ENCODE assay signal across 12 mouse cellular contexts in the genomic region with DNA sequence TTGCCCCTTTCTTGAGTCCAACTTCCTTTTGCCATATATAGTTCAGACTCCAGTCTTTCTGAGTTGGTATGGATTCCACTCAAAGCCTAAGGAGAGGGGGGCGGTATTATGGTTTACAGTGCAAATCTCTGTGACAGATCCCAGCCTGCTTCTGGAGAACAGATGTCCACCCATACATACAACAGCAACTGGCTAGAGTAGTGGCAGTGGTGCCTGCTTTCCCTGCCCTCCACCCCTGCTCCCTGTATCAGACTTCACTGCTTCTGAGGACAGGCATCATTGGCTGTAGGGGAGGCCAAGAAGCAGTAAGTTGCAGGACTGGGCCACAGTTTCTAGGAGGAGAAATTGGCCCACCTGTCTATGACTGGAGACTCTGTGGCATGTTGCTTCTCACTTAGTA.
DNase-seq lines count a peak whose midpoint lies in the region; ATAC-seq and TF ChIP-seq lines count a peak whose summit lies in the region.
"Had no signal": no experiment of that assay in that cellular context is flagged by ENCODE, and none has a peak within 500 bp of the region (broad histone marks: within the 10 kb centered on the region; RNA-seq: fewer than 3 reads in every experiment).

No protein-coding gene starts in this region.

- no peak for TF ChIP-seq CTCF in heart, postnatal 0 days (IDR thresholded peaks at IDR 0.05; ENCODE audit: low read depth)
- no peak for TF ChIP-seq CTCF in midbrain, postnatal 0 days (IDR thresholded peaks at IDR 0.05)

- H3K9me3 ChIP-seq in heart, postnatal 0 days (replicated peaks; ENCODE audit: control insufficient read depth, low read length): no peaks in the 10 kb centered on the region
- H3K9me3 ChIP-seq in midbrain, embryonic 10.5 days (replicated peaks): no peaks in the 10 kb centered on the region
- no peaks in the 10 kb centered on the region for H3K9me3 ChIP-seq in midbrain, postnatal 0 days (ENCODE audit: low read length)
- no peaks in the 10 kb centered on the region for H3K9me3 ChIP-seq in limb, embryonic 13.5 days
- H3K9me3 ChIP-seq: hindbrain, embryonic 13.5 days had no signal

- TF ChIP-seq EP300 in heart, postnatal 0 days (IDR thresholded peaks at IDR 0.05; ENCODE audit: low read depth): no peak

- no peaks in the 10 kb centered on the region for H3K36me3 ChIP-seq in heart, postnatal 0 days (replicated peaks; ENCODE audit: control insufficient read depth, insufficient read depth, low read length)
- H3K36me3 ChIP-seq in midbrain, embryonic 10.5 days: no peaks in the 10 kb centered on the region
- H3K36me3 ChIP-seq in midbrain, postnatal 0 days (ENCODE audit: insufficient read depth, low read length): no peaks in the 10 kb centered on the region
- no peaks in the 10 kb centered on the region for H3K36me3 ChIP-seq in limb, embryonic 13.5 days
- H3K36me3 ChIP-seq: hindbrain, embryonic 13.5 days had no signal

- no peaks in the 10 kb centered on the region for H3K27me3 ChIP-seq in heart, postnatal 0 days (ENCODE audit: control insufficient read depth, insufficient read depth, low read length)
- H3K27me3 ChIP-seq in midbrain, embryonic 10.5 days (ENCODE audit: low read depth, poor library complexity, severe bottlenecking): no peaks in the 10 kb centered on the region
- no peaks in the 10 kb centered on the region for H3K27me3 ChIP-seq in midbrain, postnatal 0 days (ENCODE audit: insufficient read depth, low read length)
- no peaks in the 10 kb centered on the region for H3K27me3 ChIP-seq in limb, embryonic 13.5 days
- H3K27me3 ChIP-seq: hindbrain, embryonic 13.5 days had no signal

- no peak for DNase-seq in heart, postnatal 0 days (ENCODE audit: low spot score)
- DNase-seq in heart, postnatal 4 days: no peak
- DNase-seq in midbrain, embryonic 10.5 days (ENCODE audit: low spot score): no peak
- DNase-seq in midbrain, postnatal 0 days (ENCODE audit: low spot score): no peak
- DNase-seq in left cerebral cortex, adult 9 months (ENCODE audit: low spot score in 2 of 2): no peak
- no peak for DNase-seq in thymus, postnatal 14 days
- DNase-seq: cerebellum, adult 2 months; forebrain, postnatal 0 days; thymus, postnatal 25 days had no signal

- 84% methylated on average over 1 of the region's 1 CpGs for WGBS in heart, postnatal 0 days
- WGBS in midbrain, embryonic 10.5 days: 88% methylated on average over 1 of the region's 1 CpGs
- WGBS in midbrain, postnatal 0 days: 93% methylated on average over 1 of the region's 1 CpGs
- 53% methylated on average over 1 of the region's 1 CpGs for WGBS in limb, embryonic 13.5 days

- ATAC-seq in heart, postnatal 0 days (ENCODE audit: insufficient read depth, low read depth): no peak
- no peak for ATAC-seq in midbrain, postnatal 0 days (ENCODE audit: low FRiP score)
- peak; percentile 53 for ATAC-seq in limb, embryonic 13.5 days (ENCODE audit: low FRiP score, low read depth)
- ATAC-seq: forebrain, postnatal 0 days had no signal

- H3K4me2 ChIP-seq in heart, postnatal 0 days (ENCODE audit: low read depth, low read length): no peak overlapping the region
- H3K4me2 ChIP-seq in midbrain, postnatal 0 days (ENCODE audit: low read depth, low read length, poor library complexity, severe bottlenecking): no peak overlapping the region
- H3K4me2 ChIP-seq in limb, embryonic 13.5 days (replicated peaks): peak overlapping the region; percentile 32
- H3K4me2 ChIP-seq: hindbrain, embryonic 13.5 days had no signal

- H3K9ac ChIP-seq in heart, postnatal 0 days (replicated peaks; ENCODE audit: low read depth, low read length): no peak overlapping the region
- no peak overlapping the region for H3K9ac ChIP-seq in midbrain, postnatal 0 days (replicated peaks; ENCODE audit: low read length, poor library complexity, severe bottlenecking)
- no peak overlapping the region for H3K9ac ChIP-seq in limb, embryonic 13.5 days
- H3K9ac ChIP-seq: forebrain, postnatal 0 days; hindbrain, embryonic 13.5 days had no signal

- no peak overlapping the region for H3K4me3 ChIP-seq in heart, postnatal 0 days (ENCODE audit: low read depth, low read length)
- H3K4me3 ChIP-seq in midbrain, embryonic 10.5 days: no peak overlapping the region
- no peak overlapping the region for H3K4me3 ChIP-seq in midbrain, postnatal 0 days (ENCODE audit: low read depth, low read length)
- no peak overlapping the region for H3K4me3 ChIP-seq in limb, embryonic 13.5 days
- H3K4me3 ChIP-seq: erythroblast, embryonic 14.5 days; hindbrain, embryonic 13.5 days had no signal

- H3K27ac ChIP-seq in heart, postnatal 0 days (ENCODE audit: low read depth): 0 out of 2 replicates have a peak overlapping the region, but pooled peaks have one; percentile 43
- 0 out of 2 replicates have a peak overlapping the region, but pooled peaks have one; percentile 17 for H3K27ac ChIP-seq in midbrain, embryonic 10.5 days (replicated peaks)
- no peak overlapping the region for H3K27ac ChIP-seq in midbrain, postnatal 0 days (ENCODE audit: low read depth, low read length)
- peak overlapping the region; percentile 72 for H3K27ac ChIP-seq in limb, embryonic 13.5 days
- H3K27ac ChIP-seq: hindbrain, embryonic 13.5 days had no signal

- peaks cover 30% of the 10 kb centered on the region for H3K4me1 ChIP-seq in heart, postnatal 0 days (ENCODE audit: control insufficient read depth, insufficient read depth)
- peaks cover 22% of the 10 kb centered on the region for H3K4me1 ChIP-seq in midbrain, embryonic 10.5 days
- no peaks in the 10 kb centered on the region for H3K4me1 ChIP-seq in midbrain, postnatal 0 days (ENCODE audit: insufficient read depth, low read length)
- H3K4me1 ChIP-seq in limb, embryonic 13.5 days: peaks cover 39% of the 10 kb centered on the region
